Mouse (Mus musculus) layer of hippocampus, adult 8-10 months (tissue): Measurements from ENCODE around the gene Atp5j. TPM values are rescaled to one million over a fixed set of nuclear protein-coding genes. Genes with fewer than 3 reads are reported as not detected.

ENCODE experiments used
- DNase-seq, 2 experiments: peaks; one replicate each; pipeline ENCODE4 v3.0.0; 2022; ENCODE audit warnings: low spot score in 2 of 2
- total RNA-seq, 4 experiments: library from RNA; stranded (reverse); gene quantifications; 2 replicates each; pipeline ENCODE4 v1.2.4; 2022

Gene Atp5j
- total RNA-seq: 100 to 1,000 TPM; 307 to 388 (median 342) TPM

GRCm38 (mm10) chr16:84835441-84835822 is at the start of gene Atp5j:
Gene Atp5j, minus strand, starts transcription at chr16:84835625.
- peak; percentile 75 to 79 for DNase-seq

GRCm38 (mm10) chr16:84884572-84884971 is 49.1 kb upstream of the Atp5j start:
- DNase-seq: no peak

DNA sequence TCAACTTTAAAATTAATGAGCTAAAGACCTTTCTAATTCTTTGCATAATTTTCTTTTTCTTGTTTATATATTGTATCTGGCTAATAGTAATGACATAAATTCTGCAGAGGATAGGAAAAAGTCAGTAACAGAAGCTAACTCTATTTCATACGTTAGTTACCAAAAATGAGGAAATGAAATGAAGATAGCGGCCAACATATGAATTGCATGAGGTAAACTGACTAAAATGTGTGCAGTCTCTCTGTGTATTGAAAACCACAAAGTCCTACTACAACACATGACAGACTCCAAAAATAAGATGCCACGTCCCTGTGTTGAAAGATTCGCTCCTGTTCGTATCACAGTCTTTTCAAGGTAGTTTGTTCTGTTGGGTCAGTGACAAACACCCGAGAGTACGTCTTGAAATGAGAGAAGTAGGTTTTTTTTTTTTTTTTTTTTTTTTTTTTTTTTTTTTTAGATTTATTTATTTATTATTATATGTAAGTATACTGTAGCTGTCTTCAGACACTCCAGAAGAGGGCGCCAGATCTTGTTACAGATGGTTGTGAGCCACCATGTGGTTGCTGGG is 46.4 kb upstream of the Atp5j start:
- DNase-seq: no peak

- no peak for DNase-seq
Measured at GRCm38 (mm10) chr16:84881168-84881567, 45.7 kb upstream of the Atp5j start.

GRCm38 (mm10) chr16:84879146-84879545 is 43.7 kb upstream of the Atp5j start:
- DNase-seq: peak; percentile 19 to 71

DNA sequence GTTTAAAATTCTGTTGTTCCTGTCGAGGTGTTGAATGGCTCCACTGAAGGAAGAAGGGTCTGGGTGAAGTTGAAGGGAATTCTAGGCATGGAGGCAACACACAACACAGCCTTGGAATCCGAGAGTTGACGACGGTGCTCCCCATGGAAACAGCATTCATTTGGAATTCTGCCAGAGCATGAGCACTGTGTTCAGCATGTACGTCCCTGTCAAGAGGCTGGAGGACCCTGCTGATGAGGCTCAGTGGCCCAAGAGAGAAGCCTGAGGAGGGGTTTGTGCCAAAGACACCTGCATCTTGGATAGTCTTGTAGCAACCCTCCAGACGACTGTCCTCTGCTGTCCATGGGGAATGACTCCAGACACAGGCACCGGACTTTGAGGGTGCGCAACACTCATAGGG is 40.7 kb upstream of the Atp5j start:
- no peak for DNase-seq

GRCm38 (mm10) chr16:84875718-84876035 is 40.3 kb upstream of the Atp5j start:
- peak; percentile 18 to 30 for DNase-seq

GRCm38 (mm10) chr16:84875012-84875717 is 39.7 kb upstream of the Atp5j start:
- peak; percentile 48 to 54 for DNase-seq

- no peak for DNase-seq
Measured at GRCm38 (mm10) chr16:84873805-84874204, 38.4 kb upstream of the Atp5j start.

DNA sequence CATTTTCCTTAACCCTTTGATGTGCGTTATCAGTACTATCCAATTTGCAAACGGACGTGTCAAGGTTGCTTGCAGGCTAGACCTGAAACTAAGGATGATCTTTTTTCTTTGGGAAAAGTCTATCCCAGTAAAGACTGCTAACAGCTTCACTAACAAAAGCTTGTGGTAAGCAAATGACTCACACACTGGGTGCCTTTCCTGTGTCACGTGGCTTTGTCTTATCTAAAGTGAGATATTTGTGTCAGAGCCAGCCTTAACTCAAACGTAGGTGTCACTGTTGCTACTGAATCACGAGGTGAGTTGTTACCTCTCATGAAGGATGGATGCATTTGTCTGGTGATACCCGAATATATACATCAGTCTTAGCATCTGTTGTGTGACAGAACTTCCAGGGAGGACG is 29.2 kb upstream of the Atp5j start:
- no peak for DNase-seq

DNA sequence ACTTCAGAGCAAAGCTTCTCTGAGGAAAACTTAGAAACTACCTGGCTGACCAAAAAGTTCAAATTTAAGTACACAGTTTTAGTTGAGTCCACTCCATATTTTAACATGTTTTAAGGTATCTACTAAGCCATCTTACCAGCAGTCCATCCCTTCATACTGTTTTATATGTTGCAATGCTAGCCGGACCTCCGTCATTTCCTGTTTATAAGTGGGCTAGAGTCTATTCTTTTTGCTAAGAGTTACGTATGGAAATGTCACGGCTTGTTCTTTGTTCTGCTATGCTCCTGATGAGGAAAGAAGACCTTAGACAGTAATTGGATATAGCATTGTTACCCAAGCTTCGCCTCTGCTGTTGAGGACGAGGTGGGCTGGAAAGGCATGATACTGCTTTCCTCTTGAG is 18.1 kb upstream of the Atp5j start:
- no peak for DNase-seq

DNA sequence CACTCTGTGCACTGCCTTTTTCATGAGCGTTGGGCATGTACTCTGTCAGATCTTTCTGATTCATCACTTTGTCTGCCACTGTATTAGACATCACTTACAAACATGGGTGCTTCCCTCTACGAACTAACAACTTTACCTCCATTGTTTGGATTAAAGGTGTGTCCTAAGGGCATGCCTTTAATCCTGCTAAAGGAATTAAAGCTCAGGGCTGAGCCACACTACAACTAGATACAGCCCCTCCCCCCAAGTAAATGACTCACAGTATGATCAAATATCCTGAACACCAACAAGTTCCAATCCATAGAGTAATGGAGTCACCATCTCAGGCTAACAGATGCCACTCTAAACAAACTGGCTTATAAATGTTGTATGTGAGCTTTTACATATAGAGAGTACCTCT is 3.2 kb upstream of the Atp5j start:
- no peak for DNase-seq

DNA sequence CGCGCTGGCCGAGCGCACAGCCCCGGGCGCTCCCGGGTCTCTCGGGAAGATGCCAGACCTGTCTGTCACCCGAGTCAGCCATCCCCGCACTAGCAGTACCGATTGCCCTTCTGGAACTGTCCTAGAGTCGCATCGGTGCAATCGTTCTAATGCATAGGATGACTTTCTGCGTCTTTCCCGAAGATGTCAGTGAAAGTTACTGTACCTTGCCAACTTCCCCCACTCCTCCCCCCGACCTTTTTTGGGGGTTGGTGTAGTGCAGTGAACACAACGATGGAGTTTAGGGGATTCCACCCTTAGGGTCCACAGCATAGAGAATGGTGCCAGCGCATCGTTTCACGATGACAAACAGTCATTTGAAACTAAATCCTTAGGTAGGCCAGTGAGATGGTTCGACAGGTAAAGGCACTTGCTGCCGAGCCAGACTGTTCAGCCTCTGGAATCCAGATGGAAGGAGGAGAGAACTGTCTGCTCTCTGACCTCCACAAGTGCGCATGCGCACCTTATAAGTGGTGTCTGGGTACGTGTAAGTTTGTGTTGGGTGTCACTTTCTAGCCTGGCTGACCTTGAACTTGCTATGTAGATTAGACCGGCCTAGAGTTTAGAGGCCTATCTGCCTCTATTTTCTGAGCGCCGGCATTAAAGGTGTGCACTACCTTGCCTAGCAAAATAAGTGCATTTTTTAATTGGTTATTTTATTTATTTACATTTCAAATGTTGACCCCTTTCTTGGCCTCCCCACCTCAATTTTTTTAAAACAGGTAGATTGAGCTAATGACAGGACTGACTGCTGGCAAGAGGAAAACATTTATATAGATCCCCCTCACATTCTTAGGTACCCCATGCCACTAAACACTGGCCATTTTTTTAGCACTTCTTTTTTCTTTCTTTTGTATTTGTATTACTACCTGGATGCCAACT is 658 bp upstream of the Atp5j start:
- peak; percentile 21 to 41 for DNase-seq

- DNase-seq: peak; percentile 91 to 94
Measured at GRCm38 (mm10) chr16:84834745-84835440, 532 bp downstream of the Atp5j start, which contains the start of gene Gabpa. Gene Gabpa, plus strand, starts transcription at chr16:84834925.

- DNase-seq: no peak
Measured at GRCm38 (mm10) chr16:84834344-84834743, 1.1 kb downstream of the Atp5j start.

DNA sequence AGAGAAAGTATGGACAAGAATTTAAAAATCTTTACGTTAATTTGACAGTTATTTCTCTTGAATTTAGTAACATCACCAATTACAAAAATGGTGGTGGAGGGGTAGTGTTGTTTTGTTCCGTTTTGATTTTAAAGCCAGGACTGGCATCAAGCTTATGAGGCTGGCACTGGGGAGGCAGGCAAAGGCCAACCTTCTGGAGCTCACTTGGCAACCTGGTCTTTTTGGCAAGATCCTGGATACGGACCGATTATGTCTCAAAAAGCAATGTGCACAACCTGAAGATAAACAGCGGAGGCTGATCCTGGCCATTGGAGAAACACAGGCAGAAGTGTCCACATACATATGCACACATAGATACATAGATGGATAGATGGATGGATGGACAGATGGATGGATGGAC is 2.7 kb downstream of the Atp5j start:
- DNase-seq: no peak

GRCm38 (mm10) chr16:84831696-84832095 is 3.7 kb downstream of the Atp5j start:
- DNase-seq: no peak

DNA sequence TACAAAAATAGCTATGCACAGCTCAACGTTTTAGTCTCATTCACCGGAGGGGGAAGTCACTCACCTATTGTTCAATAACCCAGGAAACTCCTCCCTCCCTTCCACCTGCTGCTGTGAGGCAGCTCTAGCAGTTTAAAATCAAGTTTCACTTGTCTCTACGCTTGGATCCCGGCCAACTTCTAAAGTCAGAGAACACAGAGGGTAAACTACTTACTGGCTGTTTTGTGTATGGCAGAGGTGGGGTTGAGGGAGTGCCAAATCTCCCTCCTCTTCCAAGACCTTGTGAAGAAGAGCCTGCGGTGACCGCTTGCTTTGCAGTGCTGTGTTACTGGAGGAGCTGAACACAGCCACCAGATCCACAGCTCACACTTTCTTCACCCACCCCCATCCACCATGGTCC is 10.4 kb downstream of the Atp5j start:
- no peak for DNase-seq

GRCm38 (mm10) chr16:84817423-84817822 is 18.0 kb downstream of the Atp5j start:
- peak in 1 of 2 experiments; percentile 30 for DNase-seq

GRCm38 (mm10) chr16:84814511-84814910 is 20.9 kb downstream of the Atp5j start:
- no peak for DNase-seq

DNA sequence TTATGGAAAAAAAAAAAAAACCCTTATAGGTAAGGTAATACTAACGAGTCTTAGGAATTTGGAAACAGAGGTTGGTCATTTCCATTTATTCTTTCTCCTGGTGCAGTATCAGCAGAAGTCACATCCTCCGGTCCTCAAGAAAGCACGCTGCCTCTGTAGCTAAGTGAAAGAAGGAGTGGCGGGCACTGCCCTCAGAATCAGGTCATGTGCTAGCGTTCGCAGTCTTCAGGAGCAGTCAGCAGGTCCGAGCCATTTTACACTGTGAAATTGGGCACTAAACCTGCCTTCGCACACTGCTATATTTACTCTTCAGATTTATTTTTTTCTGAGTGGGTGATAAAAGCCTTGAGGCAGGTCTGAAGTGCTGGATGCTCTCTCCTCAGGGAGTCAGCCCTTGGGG is 21.6 kb downstream of the Atp5j start:
- no peak for DNase-seq

GRCm38 (mm10) chr16:84810254-84810653 is 25.2 kb downstream of the Atp5j start:
- no peak for DNase-seq
